Mouse (Mus musculus): ENCODE data around the gene Nmd3. TPM values are rescaled to one million over a fixed set of nuclear protein-coding genes. Genes with fewer than 3 reads are reported as not detected.

The Nmd3 gene
- polyA plus RNA-seq, 1 experiment from 2014 or later, result 124 TPM

DNA sequence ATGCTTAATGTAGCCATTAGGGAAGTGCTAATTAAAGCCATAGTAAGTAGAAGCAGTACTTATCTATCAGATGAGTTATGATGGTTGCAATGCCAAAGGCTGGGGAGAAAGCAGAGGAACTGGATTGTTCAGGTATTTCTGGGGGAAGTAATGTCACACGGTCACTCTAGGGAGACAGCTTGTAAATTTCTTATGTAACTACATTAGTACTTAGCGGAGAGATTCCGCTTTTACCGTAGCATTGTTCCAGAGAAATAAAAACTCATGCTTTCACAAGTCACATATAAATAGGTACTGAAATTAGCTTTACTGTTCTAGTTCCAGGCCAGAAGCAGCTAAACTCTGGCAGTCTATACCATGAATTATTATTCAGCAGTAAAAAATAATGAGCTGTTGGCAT, 47.4 kb downstream of the Nmd3 start:
- WGBS, result 98% methylated on average over 4 of the region's 4 CpGs
- no peak overlapping the region for H3K4me2 ChIP-seq (ENCODE audit: low read depth, low read length, severe bottlenecking)
- H3K4me1 ChIP-seq (replicated peaks; ENCODE audit: control insufficient read depth, insufficient read depth, low read length), result no peaks in the 10 kb centered on the region
- H3K27ac ChIP-seq (ENCODE audit: low read depth, low read length), result no peak overlapping the region
- no peaks in the 10 kb centered on the region for H3K36me3 ChIP-seq (ENCODE audit: control insufficient read depth, insufficient read depth, low read length)
- H3K9ac ChIP-seq (ENCODE audit: low read length), result no peak overlapping the region
- H3K4me3 ChIP-seq (ENCODE audit: low read depth, low read length), result no peak overlapping the region
- H3K27me3 ChIP-seq (ENCODE audit: control insufficient read depth, insufficient read depth, low read length), result no peaks in the 10 kb centered on the region
- H3K9me3 ChIP-seq (ENCODE audit: control insufficient read depth, low read length), result no peaks in the 10 kb centered on the region
- no peak for ATAC-seq (replicated peaks; ENCODE audit: low FRiP score)
- no peak for DNase-seq (ENCODE audit: low spot score)

DNA sequence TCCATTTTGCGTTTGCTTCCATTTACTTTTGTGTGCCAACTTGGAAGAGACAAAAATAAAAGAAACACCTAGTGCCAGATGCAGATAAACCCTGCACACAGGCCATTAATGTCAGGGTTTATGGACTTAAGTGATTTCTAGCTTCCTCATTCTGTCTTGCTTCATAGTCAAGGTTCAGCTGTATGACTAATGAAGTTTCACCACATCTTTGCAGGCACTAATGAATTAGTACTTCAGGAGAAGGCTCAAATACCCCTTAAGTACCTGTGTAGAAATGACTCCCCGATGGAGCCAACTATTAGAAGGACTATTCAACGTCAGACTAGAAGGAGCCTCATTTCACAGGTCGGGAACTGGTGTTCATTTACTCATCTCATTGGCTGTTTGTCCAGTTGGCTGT, 51.6 kb downstream of the Nmd3 start:
- no peaks in the 10 kb centered on the region for H3K9me3 ChIP-seq (ENCODE audit: control insufficient read depth, low read length)
- no peak overlapping the region for H3K4me3 ChIP-seq (ENCODE audit: low read depth, low read length)
- H3K27me3 ChIP-seq (ENCODE audit: control insufficient read depth, insufficient read depth, low read length), result no peaks in the 10 kb centered on the region
- no peaks in the 10 kb centered on the region for H3K36me3 ChIP-seq (ENCODE audit: control insufficient read depth, insufficient read depth, low read length)
- no peaks in the 10 kb centered on the region for H3K4me1 ChIP-seq (replicated peaks; ENCODE audit: control insufficient read depth, insufficient read depth, low read length)
- no peak overlapping the region for H3K27ac ChIP-seq (ENCODE audit: low read depth, low read length)
- no peak overlapping the region for H3K4me2 ChIP-seq (ENCODE audit: low read depth, low read length, severe bottlenecking)
- H3K9ac ChIP-seq (ENCODE audit: low read length), result no peak overlapping the region
- WGBS, result 93% methylated on average over 4 of the region's 4 CpGs
- no peak for DNase-seq (ENCODE audit: low spot score)
- no peak for ATAC-seq (replicated peaks; ENCODE audit: low FRiP score)

DNA sequence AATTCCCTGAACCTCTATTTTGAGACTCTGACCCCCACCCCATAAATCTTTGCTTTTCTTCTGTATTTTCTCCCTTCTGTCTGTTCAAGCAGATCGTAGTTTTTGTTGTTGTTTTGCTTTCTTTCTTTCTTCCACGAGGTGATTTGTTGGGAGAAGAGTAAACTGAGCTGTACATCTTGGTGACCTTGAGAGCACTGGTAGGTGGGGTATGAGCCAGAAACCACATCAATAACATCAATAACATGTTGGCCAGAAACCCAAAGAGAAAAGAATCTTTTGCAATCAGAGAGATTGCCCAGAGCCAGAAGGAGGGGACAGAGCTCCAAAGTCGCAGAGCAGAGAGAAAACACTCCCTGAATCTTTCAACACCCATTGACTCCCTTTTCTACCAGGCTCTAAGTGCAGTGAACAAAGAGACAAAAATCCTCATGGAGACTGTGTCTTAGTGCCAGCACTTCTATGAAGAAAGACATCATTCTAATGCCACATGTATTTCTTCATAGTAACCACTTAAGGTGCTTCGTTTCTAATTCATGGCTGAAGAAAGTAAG, 57.5 kb downstream of the Nmd3 start:
- ATAC-seq (replicated peaks; ENCODE audit: low FRiP score), result no peak
- 86% methylated on average over 4 of the region's 4 CpGs for WGBS
- Histone ChIP-seq H3K27me3 (ENCODE audit: control insufficient read depth, insufficient read depth, low read length) (no peaks in the 10 kb centered on the region), H3K9me3 (ENCODE audit: control insufficient read depth, low read length) (no peaks in the 10 kb centered on the region), H3K4me3 (ENCODE audit: low read depth, low read length) (no peak overlapping the region), H3K9ac (ENCODE audit: low read length) (no peak overlapping the region), H3K27ac (ENCODE audit: low read depth, low read length) (no peak overlapping the region), H3K4me1 (replicated peaks; ENCODE audit: control insufficient read depth, insufficient read depth, low read length) (no peaks in the 10 kb centered on the region), H3K36me3 (ENCODE audit: control insufficient read depth, insufficient read depth, low read length) (no peaks in the 10 kb centered on the region), H3K4me2 (ENCODE audit: low read depth, low read length, severe bottlenecking) (no peak overlapping the region)
- DNase-seq (ENCODE audit: low spot score), result no peak

DNA sequence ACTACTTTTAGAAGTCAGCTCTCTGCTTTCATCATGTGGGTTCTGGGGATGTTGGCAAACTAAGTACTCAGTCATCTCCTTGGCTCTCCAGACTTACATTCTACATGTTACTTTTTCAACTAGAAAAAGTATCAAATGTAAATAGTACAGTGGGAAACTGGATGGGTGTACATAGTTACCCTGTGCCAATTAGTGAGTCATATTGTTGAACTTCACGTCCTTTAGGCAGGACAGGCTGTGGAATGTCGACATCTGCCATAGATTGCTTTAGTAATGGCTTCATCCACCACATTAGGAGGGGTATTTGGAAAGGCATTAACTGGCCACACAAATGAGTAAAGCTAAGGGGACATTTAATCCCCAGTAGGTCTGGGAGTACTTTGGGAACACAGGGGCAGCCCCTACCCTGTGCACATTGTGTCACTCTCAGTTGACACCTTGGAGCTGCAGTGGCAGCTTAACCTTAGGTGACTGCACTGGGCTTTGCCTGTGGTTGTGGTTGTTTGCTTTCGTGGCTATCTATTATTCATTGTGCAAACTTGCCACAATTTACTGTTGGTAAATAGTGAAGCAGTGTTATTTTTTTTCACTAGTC, 71.1 kb downstream of the Nmd3 start:
- Histone ChIP-seq H3K9me3 (ENCODE audit: control insufficient read depth, low read length) (no peaks in the 10 kb centered on the region), H3K27me3 (ENCODE audit: control insufficient read depth, insufficient read depth, low read length) (no peaks in the 10 kb centered on the region), H3K4me1 (replicated peaks; ENCODE audit: control insufficient read depth, insufficient read depth, low read length) (no peaks in the 10 kb centered on the region), H3K27ac (ENCODE audit: low read depth, low read length) (no peak overlapping the region), H3K4me3 (ENCODE audit: low read depth, low read length) (no peak overlapping the region), H3K4me2 (ENCODE audit: low read depth, low read length, severe bottlenecking) (no peak overlapping the region), H3K9ac (ENCODE audit: low read length) (no peak overlapping the region), H3K36me3 (ENCODE audit: control insufficient read depth, insufficient read depth, low read length) (no peaks in the 10 kb centered on the region)
- 80% methylated on average over 3 of the region's 3 CpGs for WGBS
- DNase-seq (ENCODE audit: low spot score) (no peak), ATAC-seq (replicated peaks; ENCODE audit: low FRiP score) (no peak)

DNA sequence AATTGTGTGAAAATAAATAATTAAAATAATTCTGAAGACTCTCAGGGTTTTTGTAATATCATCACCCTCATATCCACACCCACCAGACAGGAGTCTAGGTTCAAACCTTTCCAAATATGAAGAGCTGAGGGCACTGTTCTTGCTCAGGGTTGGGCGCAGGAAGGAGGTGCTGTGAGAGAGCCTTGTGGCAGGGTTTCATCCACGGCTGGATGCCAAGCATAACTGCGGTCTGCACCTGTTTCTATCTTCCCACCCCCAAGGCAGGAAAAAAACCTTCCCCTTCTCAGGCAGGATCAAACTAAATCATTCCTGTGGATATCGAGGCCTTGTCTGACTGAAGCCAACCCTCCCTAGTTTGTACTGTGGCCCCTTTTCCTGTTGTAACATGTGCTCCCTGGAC, 75.7 kb downstream of the Nmd3 start:
- H3K9ac ChIP-seq (ENCODE audit: low read length), result no peak overlapping the region
- WGBS, result 89% methylated on average over 4 of the region's 4 CpGs
- no peaks in the 10 kb centered on the region for H3K9me3 ChIP-seq (ENCODE audit: control insufficient read depth, low read length)
- H3K27ac ChIP-seq (ENCODE audit: low read depth, low read length), result no peak overlapping the region
- H3K27me3 ChIP-seq (ENCODE audit: control insufficient read depth, insufficient read depth, low read length), result no peaks in the 10 kb centered on the region
- no peaks in the 10 kb centered on the region for H3K36me3 ChIP-seq (ENCODE audit: control insufficient read depth, insufficient read depth, low read length)
- H3K4me3 ChIP-seq (ENCODE audit: low read depth, low read length), result no peak overlapping the region
- DNase-seq (ENCODE audit: low spot score) (no peak), ATAC-seq (replicated peaks; ENCODE audit: low FRiP score) (no peak)
- H3K4me2 ChIP-seq (ENCODE audit: low read depth, low read length, severe bottlenecking), result no peak overlapping the region
- no peaks in the 10 kb centered on the region for H3K4me1 ChIP-seq (replicated peaks; ENCODE audit: control insufficient read depth, insufficient read depth, low read length)

DNA sequence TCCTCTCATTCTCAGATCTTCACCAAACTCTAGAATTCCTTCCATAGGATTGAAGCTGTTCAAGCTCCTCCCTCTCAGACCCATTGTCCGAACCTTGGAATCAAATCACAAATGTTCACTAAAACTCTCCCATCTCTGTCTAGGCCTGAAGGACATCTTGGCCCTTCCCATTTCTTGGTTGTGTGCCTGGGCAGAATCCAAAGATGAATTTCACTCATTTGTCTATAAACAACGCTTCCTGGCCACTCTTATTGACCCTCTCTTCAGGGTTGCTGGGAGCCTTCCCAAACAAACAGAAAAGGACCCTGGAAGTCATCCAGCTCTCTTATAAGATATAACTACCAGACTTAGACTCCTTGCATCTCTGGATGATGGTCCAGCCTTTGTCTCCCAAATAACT, 76.2 kb downstream of the Nmd3 start:
- H3K36me3 ChIP-seq (ENCODE audit: control insufficient read depth, insufficient read depth, low read length), result no peaks in the 10 kb centered on the region
- H3K27me3 ChIP-seq (ENCODE audit: control insufficient read depth, insufficient read depth, low read length), result no peaks in the 10 kb centered on the region
- no peak overlapping the region for H3K4me3 ChIP-seq (ENCODE audit: low read depth, low read length)
- ATAC-seq (replicated peaks; ENCODE audit: low FRiP score), result no peak
- no peaks in the 10 kb centered on the region for H3K9me3 ChIP-seq (ENCODE audit: control insufficient read depth, low read length)
- H3K4me2 ChIP-seq (ENCODE audit: low read depth, low read length, severe bottlenecking), result no peak overlapping the region
- H3K27ac ChIP-seq (ENCODE audit: low read depth, low read length), result no peak overlapping the region
- no peaks in the 10 kb centered on the region for H3K4me1 ChIP-seq (replicated peaks; ENCODE audit: control insufficient read depth, insufficient read depth, low read length)
- DNase-seq (ENCODE audit: low spot score), result no peak
- no peak overlapping the region for H3K9ac ChIP-seq (ENCODE audit: low read length)
- WGBS, result 94% methylated on average over 2 of the region's 2 CpGs

DNA sequence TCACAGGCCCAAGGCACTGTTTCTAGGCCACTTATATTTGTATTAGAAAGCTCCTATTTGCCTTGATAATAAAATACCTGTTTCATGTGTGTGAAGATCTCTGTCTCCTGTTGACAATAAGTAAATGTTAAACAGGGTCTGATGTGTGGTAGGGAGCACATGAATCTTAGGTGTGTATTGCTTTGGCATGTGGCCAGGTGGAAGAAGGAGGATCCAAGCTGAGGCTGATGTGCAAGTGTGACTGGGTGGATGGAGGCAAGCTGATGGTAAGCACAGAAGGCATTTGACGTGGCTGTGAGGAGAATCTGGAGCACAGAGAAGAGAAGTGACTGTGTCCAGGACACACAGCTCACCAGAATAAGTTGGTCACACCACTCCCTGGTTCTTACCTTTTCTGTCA, 77.3 kb downstream of the Nmd3 start:
- Histone ChIP-seq H3K36me3 (ENCODE audit: control insufficient read depth, insufficient read depth, low read length) (no peaks in the 10 kb centered on the region), H3K27me3 (ENCODE audit: control insufficient read depth, insufficient read depth, low read length) (no peaks in the 10 kb centered on the region), H3K27ac (ENCODE audit: low read depth, low read length) (no peak overlapping the region), H3K9ac (ENCODE audit: low read length) (no peak overlapping the region), H3K4me2 (ENCODE audit: low read depth, low read length, severe bottlenecking) (no peak overlapping the region), H3K4me3 (ENCODE audit: low read depth, low read length) (no peak overlapping the region), H3K9me3 (ENCODE audit: control insufficient read depth, low read length) (no peaks in the 10 kb centered on the region), H3K4me1 (replicated peaks; ENCODE audit: control insufficient read depth, insufficient read depth, low read length) (no peaks in the 10 kb centered on the region)
- 88% methylated on average over 1 of the region's 1 CpGs for WGBS
- DNase-seq (ENCODE audit: low spot score) (no peak), ATAC-seq (replicated peaks; ENCODE audit: low FRiP score) (no peak)

DNA sequence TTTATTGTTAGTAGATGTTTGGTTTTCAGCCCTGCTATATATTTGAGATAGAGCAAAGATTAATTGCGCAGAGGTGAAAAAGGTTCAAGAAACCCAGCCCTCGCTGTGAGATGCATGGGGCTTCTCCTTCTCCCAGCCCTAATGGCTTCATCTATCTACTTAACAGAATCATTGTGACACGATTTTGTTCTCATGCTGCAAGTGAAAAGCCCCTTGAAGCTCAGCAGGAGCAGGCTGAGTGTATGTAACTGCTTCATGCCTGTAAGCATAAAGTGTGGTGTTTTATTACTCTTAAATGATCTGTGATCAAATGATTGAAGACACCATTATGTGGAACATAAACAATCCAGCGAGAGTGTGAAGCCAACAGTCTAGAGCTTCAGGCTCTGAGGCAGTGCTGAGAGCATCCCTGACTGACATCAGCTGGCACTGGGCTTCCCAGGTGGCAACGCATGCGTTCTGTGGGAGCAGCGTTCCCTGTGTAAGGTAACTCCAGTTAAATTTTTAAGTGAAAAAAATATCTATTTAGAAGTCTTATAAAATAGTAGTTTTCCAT, 79.1 kb downstream of the Nmd3 start:
- ATAC-seq (replicated peaks; ENCODE audit: low FRiP score) (no peak), DNase-seq (ENCODE audit: low spot score) (no peak)
- H3K36me3 ChIP-seq (ENCODE audit: control insufficient read depth, insufficient read depth, low read length), result no peaks in the 10 kb centered on the region
- H3K4me2 ChIP-seq (ENCODE audit: low read depth, low read length, severe bottlenecking), result no peak overlapping the region
- no peak overlapping the region for H3K9ac ChIP-seq (ENCODE audit: low read length)
- no peaks in the 10 kb centered on the region for H3K4me1 ChIP-seq (replicated peaks; ENCODE audit: control insufficient read depth, insufficient read depth, low read length)
- no peaks in the 10 kb centered on the region for H3K9me3 ChIP-seq (ENCODE audit: control insufficient read depth, low read length)
- H3K4me3 ChIP-seq (ENCODE audit: low read depth, low read length), result no peak overlapping the region
- H3K27ac ChIP-seq (ENCODE audit: low read depth, low read length), result no peak overlapping the region
- 77% methylated on average over 7 of the region's 7 CpGs for WGBS
- no peaks in the 10 kb centered on the region for H3K27me3 ChIP-seq (ENCODE audit: control insufficient read depth, insufficient read depth, low read length)

DNA sequence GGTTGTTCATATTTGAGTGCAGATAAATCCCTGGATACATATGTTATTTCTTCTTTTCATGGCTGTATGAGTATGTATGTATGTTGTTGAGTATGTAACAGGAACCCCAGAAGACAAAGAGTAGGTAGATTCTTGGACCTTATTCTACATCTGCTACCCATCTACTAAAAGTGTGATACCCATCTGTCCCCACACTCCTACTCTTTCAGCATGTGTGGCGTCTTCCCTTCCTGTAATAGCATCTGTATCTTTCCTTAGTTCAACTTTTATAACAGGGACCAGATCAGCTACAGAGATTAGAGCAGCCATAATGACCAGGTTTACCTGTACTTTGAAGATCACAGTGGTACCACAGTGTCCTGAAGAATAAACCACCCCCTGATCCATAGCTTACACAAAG, 81.4 kb downstream of the Nmd3 start:
- H3K4me1 ChIP-seq (replicated peaks; ENCODE audit: control insufficient read depth, insufficient read depth, low read length), result no peaks in the 10 kb centered on the region
- ATAC-seq (replicated peaks; ENCODE audit: low FRiP score) (no peak), DNase-seq (ENCODE audit: low spot score) (no peak)
- no peaks in the 10 kb centered on the region for H3K27me3 ChIP-seq (ENCODE audit: control insufficient read depth, insufficient read depth, low read length)
- no peaks in the 10 kb centered on the region for H3K36me3 ChIP-seq (ENCODE audit: control insufficient read depth, insufficient read depth, low read length)
- no peak overlapping the region for H3K27ac ChIP-seq (ENCODE audit: low read depth, low read length)
- no peak overlapping the region for H3K4me3 ChIP-seq (ENCODE audit: low read depth, low read length)
- no peak overlapping the region for H3K9ac ChIP-seq (ENCODE audit: low read length)
- H3K9me3 ChIP-seq (ENCODE audit: control insufficient read depth, low read length), result no peaks in the 10 kb centered on the region
- no peak overlapping the region for H3K4me2 ChIP-seq (ENCODE audit: low read depth, low read length, severe bottlenecking)
- 82% methylated on average over 1 of the region's 1 CpGs for WGBS
